Mouse (Mus musculus) neural tube, embryonic 11.5 days (tissue): ENCODE results near the gene Tesmin. TPM values are rescaled to one million over a fixed set of nuclear protein-coding genes. Genes with fewer than 3 reads are reported as not detected.

Experiments used
- ATAC-seq: fragments of 200-750 bp; cut with Nextera tagmentation; 2 replicates; pipeline ENCODE4 v1.8.0; 2017; ENCODE audit warnings: moderate number of reproducible peaks, mild to moderate bottlenecking, moderate TSS enrichment, moderate library complexity; ENCODE audit not compliant: insufficient read depth, low FRiP score, low TSS enrichment
- DNase-seq: peaks from one replicate; pipeline ENCODE4 v3.0.0-alpha.2; 2015; ENCODE audit warnings: low spot score
- H3K27ac ChIP-seq: fragments of 300-500 bp; sonication (generic); 2 replicates; pipeline ENCODE4 v1.5.1; 2014; ENCODE audit warnings: low read depth, mild to moderate bottlenecking, low read length
- H3K27me3 ChIP-seq: fragments of 300-500 bp; sonication (generic); 2 replicates; pipeline ENCODE4 v1.6.1; 2014; ENCODE audit warnings: mild to moderate bottlenecking, low read length, mixed read lengths; ENCODE audit not compliant: control insufficient read depth, insufficient read depth
- H3K36me3 ChIP-seq: fragments of 300-500 bp; sonication (generic); 2 replicates; pipeline ENCODE4 v1.6.1; 2014; ENCODE audit warnings: mild to moderate bottlenecking, low read length, moderate library complexity, mixed read lengths; ENCODE audit not compliant: control insufficient read depth, insufficient read depth
- H3K4me1 ChIP-seq: fragments of 300-500 bp; sonication (generic); 2 replicates; pipeline ENCODE4 v1.6.1; 2014; ENCODE audit warnings: low read length, mixed read lengths; ENCODE audit not compliant: control insufficient read depth, insufficient read depth
- H3K4me2 ChIP-seq: fragments of 300-500 bp; sonication (generic); 2 replicates; pipeline ENCODE4 v1.6.1; 2014; ENCODE audit warnings: low read depth, mild to moderate bottlenecking, moderate library complexity
- H3K4me3 ChIP-seq: fragments of 300-500 bp; sonication (generic); 2 replicates; pipeline ENCODE4 v1.5.1; 2014; ENCODE audit warnings: low read depth, low read length
- H3K9ac ChIP-seq: fragments of 300-500 bp; sonication (generic); 2 replicates; pipeline ENCODE4 v1.6.1; 2014; ENCODE audit warnings: mild to moderate bottlenecking, low read length
- H3K9me3 ChIP-seq: fragments of 300-500 bp; sonication (generic); 2 replicates; pipeline ENCODE4 v1.6.1; 2016; ENCODE audit warnings: low read length; ENCODE audit not compliant: control insufficient read depth
- WGBS: fragments of 180-500 bp; shearing (Covaris S2); extraction: QIAGEN DNeasy Blood & Tissue Kit; methylation state at CpG from one replicate; pipeline ENCODE4 v1.1.7; 2014; 5-methylcytosine and 5-hydroxymethylcytosine counted together
- polyA plus RNA-seq: library from polyadenylated mRNA; unstranded; fragments of >200 nt; fragmentation: Nextera tagmentation; extraction: Ambion mirVana; gene quantifications from 2 replicates; pipeline ENCODE4 v1.2.1, GENCODE M21; 2014

Gene Tesmin
- polyA plus RNA-seq, 1 experiment from 2014 or later, result 0.13 TPM

GRCm38 (mm10) chr19:3376966-3377715 lies 11.5 kb upstream of the Tesmin start:
- no peaks in the 10 kb centered on the region for H3K27me3 ChIP-seq
- DNase-seq, result no peak
- H3K36me3 ChIP-seq, result no peaks in the 10 kb centered on the region
- H3K4me2 ChIP-seq, result no peak overlapping the region
- H3K9ac ChIP-seq, result no peak overlapping the region
- no peak overlapping the region for H3K27ac ChIP-seq
- ATAC-seq, result no peak
- no peak overlapping the region for H3K4me3 ChIP-seq
- H3K4me1 ChIP-seq, result no peaks in the 10 kb centered on the region
- WGBS, result 36% methylated on average over 4 of the region's 4 CpGs
- no peaks in the 10 kb centered on the region for H3K9me3 ChIP-seq

- H3K4me2 ChIP-seq, result no peak overlapping the region
- H3K36me3 ChIP-seq, result no peaks in the 10 kb centered on the region
- H3K9ac ChIP-seq, result no peak overlapping the region
- DNase-seq (no peak), ATAC-seq (no peak)
- H3K4me3 ChIP-seq, result no peak overlapping the region
- H3K27ac ChIP-seq, result no peak overlapping the region
- H3K27me3 ChIP-seq, result no peaks in the 10 kb centered on the region
- H3K9me3 ChIP-seq, result no peaks in the 10 kb centered on the region
- 92% methylated on average over 3 of the region's 3 CpGs for whole genome bisulfite sequencing
- no peaks in the 10 kb centered on the region for H3K4me1 ChIP-seq
Observed at GRCm38 (mm10) chr19:3378614-3379013, 10.0 kb upstream of the Tesmin start.

- H3K4me1 ChIP-seq, result no peaks in the 10 kb centered on the region
- no peaks in the 10 kb centered on the region for H3K36me3 ChIP-seq
- no peaks in the 10 kb centered on the region for H3K27me3 ChIP-seq
- no peaks in the 10 kb centered on the region for H3K9me3 ChIP-seq
- DNase-seq (no peak), ATAC-seq (no peak)
- H3K27ac ChIP-seq, result no peak overlapping the region
- 77% methylated on average over 6 of the region's 6 CpGs for WGBS
- no peak overlapping the region for H3K4me2 ChIP-seq
- no peak overlapping the region for H3K9ac ChIP-seq
- no peak overlapping the region for H3K4me3 ChIP-seq
Observed at GRCm38 (mm10) chr19:3388061-3388460, 596 bp upstream of the Tesmin start.

GRCm38 (mm10) chr19:3389089-3389488 lies 432 bp downstream of the Tesmin start:
- under 1% methylated on average over 42 of the region's 43 CpGs for WGBS
- Histone ChIP-seq H3K4me2 (peak overlapping the region; percentile 67), H3K27ac (no peak overlapping the region), H3K9ac (peak overlapping the region; percentile 47), H3K9me3 (no peaks in the 10 kb centered on the region), H3K27me3 (no peaks in the 10 kb centered on the region), H3K4me3 (peak overlapping the region; percentile 29), H3K4me1 (no peaks in the 10 kb centered on the region), H3K36me3 (no peaks in the 10 kb centered on the region)
- DNase-seq (peak; percentile 87), ATAC-seq (peak; percentile 90)

- no peaks in the 10 kb centered on the region for H3K4me1 ChIP-seq
- ATAC-seq (no peak), DNase-seq (no peak)
- no peak overlapping the region for H3K4me2 ChIP-seq
- H3K9me3 ChIP-seq, result no peaks in the 10 kb centered on the region
- no peaks in the 10 kb centered on the region for H3K27me3 ChIP-seq
- WGBS, result 86% methylated on average over 1 of the region's 1 CpGs
- H3K9ac ChIP-seq, result no peak overlapping the region
- H3K36me3 ChIP-seq, result no peaks in the 10 kb centered on the region
- no peak overlapping the region for H3K27ac ChIP-seq
- H3K4me3 ChIP-seq, result no peak overlapping the region
Observed at GRCm38 (mm10) chr19:3392384-3392783, 3.7 kb downstream of the Tesmin start.

- H3K9ac ChIP-seq, result no peak overlapping the region
- H3K4me3 ChIP-seq, result no peak overlapping the region
- no peaks in the 10 kb centered on the region for H3K36me3 ChIP-seq
- no peak overlapping the region for H3K27ac ChIP-seq
- no peak for ATAC-seq
- no peaks in the 10 kb centered on the region for H3K4me1 ChIP-seq
- no peak for DNase-seq
- 97% methylated on average over 3 of the region's 3 CpGs for WGBS
- H3K27me3 ChIP-seq, result no peaks in the 10 kb centered on the region
- no peaks in the 10 kb centered on the region for H3K9me3 ChIP-seq
- no peak overlapping the region for H3K4me2 ChIP-seq
Observed at GRCm38 (mm10) chr19:3394216-3394615, 5.6 kb downstream of the Tesmin start.

- H3K4me2 ChIP-seq, result no peak overlapping the region
- H3K36me3 ChIP-seq, result no peaks in the 10 kb centered on the region
- H3K9me3 ChIP-seq, result no peaks in the 10 kb centered on the region
- ATAC-seq (no peak), DNase-seq (no peak)
- no peak overlapping the region for H3K9ac ChIP-seq
- H3K27me3 ChIP-seq, result no peaks in the 10 kb centered on the region
- no peaks in the 10 kb centered on the region for H3K4me1 ChIP-seq
- H3K27ac ChIP-seq, result no peak overlapping the region
- 84% methylated on average over 4 of the region's 4 CpGs for whole genome bisulfite sequencing
- H3K4me3 ChIP-seq, result no peak overlapping the region
Observed at GRCm38 (mm10) chr19:3400057-3400456, 11.4 kb downstream of the Tesmin start.

- H3K9ac ChIP-seq, result no peak overlapping the region
- no peaks in the 10 kb centered on the region for H3K9me3 ChIP-seq
- H3K4me2 ChIP-seq, result no peak overlapping the region
- no peak overlapping the region for H3K27ac ChIP-seq
- no peak for DNase-seq
- H3K27me3 ChIP-seq, result no peaks in the 10 kb centered on the region
- 89% methylated on average over 7 of the region's 7 CpGs for WGBS
- no peaks in the 10 kb centered on the region for H3K36me3 ChIP-seq
- ATAC-seq, result no peak
- no peak overlapping the region for H3K4me3 ChIP-seq
- no peaks in the 10 kb centered on the region for H3K4me1 ChIP-seq
Observed at GRCm38 (mm10) chr19:3401504-3401903, 12.8 kb downstream of the Tesmin start.

GRCm38 (mm10) chr19:3401943-3402342 lies 13.3 kb downstream of the Tesmin start:
- H3K4me2 ChIP-seq, result no peak overlapping the region
- no peaks in the 10 kb centered on the region for H3K4me1 ChIP-seq
- WGBS, result 66% methylated on average over 7 of the region's 7 CpGs
- H3K36me3 ChIP-seq, result no peaks in the 10 kb centered on the region
- ATAC-seq, result no peak
- no peak for DNase-seq
- H3K4me3 ChIP-seq, result no peak overlapping the region
- no peaks in the 10 kb centered on the region for H3K27me3 ChIP-seq
- H3K9me3 ChIP-seq, result no peaks in the 10 kb centered on the region
- H3K27ac ChIP-seq, result no peak overlapping the region
- no peak overlapping the region for H3K9ac ChIP-seq
